Mouse (Mus musculus) midbrain, embryonic 14.5 days (tissue): Measurements from ENCODE around the gene Lsamp. TPM values are rescaled to one million over a fixed set of nuclear protein-coding genes. Genes with fewer than 3 reads are reported as not detected.

Experiments used
- ATAC-seq: fragments of 200-750 bp; cut with Nextera tagmentation; 2 replicates; pipeline ENCODE4 v1.8.0; 2017; ENCODE audit warnings: moderate number of reproducible peaks, moderate library complexity; ENCODE audit not compliant: low FRiP score, low TSS enrichment
- DNase-seq: peaks from one replicate; pipeline ENCODE4 v3.0.0-alpha.2; 2015
- H3K27ac ChIP-seq: fragments of 300-500 bp; sonication (generic); replicated peaks from 2 replicates; pipeline ENCODE4 v1.5.1; 2014; ENCODE audit warnings: mild to moderate bottlenecking, low read depth, low read length, moderate library complexity
- H3K27me3 ChIP-seq: fragments of 300-500 bp; sonication (generic); 2 replicates; pipeline ENCODE4 v1.6.1; 2014; ENCODE audit warnings: low read length, control low read depth, mixed read lengths; ENCODE audit not compliant: control insufficient read depth, insufficient read depth
- H3K36me3 ChIP-seq: fragments of 300-500 bp; sonication (generic); 2 replicates; pipeline ENCODE4 v1.6.1; 2014; ENCODE audit warnings: low read length, control low read depth; ENCODE audit not compliant: control insufficient read depth, insufficient read depth
- H3K4me1 ChIP-seq: fragments of 300-500 bp; sonication (generic); 2 replicates; pipeline ENCODE4 v1.6.1; 2014; ENCODE audit warnings: mild to moderate bottlenecking, antibody characterized with exemption, low read length, control low read depth; ENCODE audit not compliant: control insufficient read depth, insufficient read depth
- H3K4me2 ChIP-seq: fragments of 300-500 bp; sonication (generic); 2 replicates; pipeline ENCODE4 v1.6.1; 2014; ENCODE audit warnings: mild to moderate bottlenecking, low read length, moderate library complexity
- H3K4me3 ChIP-seq: fragments of 300-500 bp; sonication (generic); replicated peaks from 2 replicates; pipeline ENCODE4 v1.5.1; 2014; ENCODE audit warnings: low read depth, low read length
- H3K9ac ChIP-seq: fragments of 300-500 bp; sonication (generic); replicated peaks from 2 replicates; pipeline ENCODE4 v1.6.1; 2014; ENCODE audit warnings: mild to moderate bottlenecking, low read length, moderate library complexity
- H3K9me3 ChIP-seq: fragments of 300-500 bp; sonication (generic); 2 replicates; pipeline ENCODE4 v1.6.1; 2016; ENCODE audit warnings: low read length, control low read depth, mixed read lengths; ENCODE audit not compliant: control insufficient read depth
- WGBS: fragments of 180-500 bp; shearing (Covaris S2); extraction: QIAGEN DNeasy Blood & Tissue Kit; methylation state at CpG from one replicate; pipeline ENCODE4 v1.1.7; 2014; 5-methylcytosine and 5-hydroxymethylcytosine counted together
- polyA plus RNA-seq: library from polyadenylated mRNA; unstranded; fragments of >200 nt; fragmentation: Nextera tagmentation; extraction: Ambion mirVana; gene quantifications from 2 replicates; pipeline ENCODE4 v1.2.1, GENCODE M21; 2014

Lsamp gene
- polyA plus RNA-seq, 1 experiment from 2014 or later, result 79.5 TPM

DNA sequence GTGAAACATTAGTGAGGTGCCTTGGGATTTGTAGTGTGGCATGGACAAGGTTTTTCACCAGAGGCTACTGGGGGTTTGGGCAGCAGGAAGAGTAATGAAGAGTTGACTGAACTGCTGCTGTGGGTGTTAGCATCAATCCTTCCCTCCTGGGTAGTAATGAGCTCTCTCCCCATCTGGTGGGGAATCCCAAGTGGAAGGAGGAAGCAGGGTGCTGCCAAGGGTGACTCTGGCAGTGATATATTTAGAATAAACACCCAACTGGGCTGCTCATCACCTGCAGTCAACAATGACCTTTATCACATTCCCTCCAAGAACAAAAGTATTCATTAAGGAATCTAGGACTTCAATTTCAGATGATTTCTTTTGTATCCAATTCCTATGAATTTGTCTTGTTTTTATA, 2064.0 kb downstream of the Lsamp start:
- Histone ChIP-seq H3K4me3 (no peak overlapping the region), H3K4me2 (no peak overlapping the region), H3K4me1 (0 out of 2 replicates have a peak, but pooled peaks cover 3% of the 10 kb centered on the region), H3K27ac (no peak overlapping the region), H3K27me3 (no peaks in the 10 kb centered on the region), H3K9me3 (no peaks in the 10 kb centered on the region), H3K9ac (no peak overlapping the region), H3K36me3 (no peaks in the 10 kb centered on the region)
- ATAC-seq (no peak), DNase-seq (no peak)

DNA sequence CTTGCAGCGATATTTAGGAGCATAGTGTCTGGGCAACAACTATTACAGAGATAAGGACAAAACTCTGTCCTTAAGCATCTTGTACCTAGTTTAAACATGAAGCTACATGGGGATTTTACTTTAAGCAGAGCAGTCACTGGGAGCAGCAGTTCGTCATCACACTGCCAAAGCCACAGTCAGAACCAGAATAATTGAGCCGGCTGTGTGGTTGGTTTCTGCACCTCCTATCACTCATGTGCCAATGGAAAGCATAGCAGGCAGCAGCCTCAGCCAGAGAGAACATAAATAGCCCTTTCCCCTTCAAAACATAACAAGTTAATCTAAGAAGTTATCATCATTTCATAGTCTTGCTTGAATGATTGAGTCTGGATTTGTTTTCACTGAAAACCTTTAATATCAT, 2075.8 kb downstream of the Lsamp start:
- no peaks in the 10 kb centered on the region for H3K9me3 ChIP-seq
- no peak overlapping the region for H3K4me3 ChIP-seq
- no peaks in the 10 kb centered on the region for H3K27me3 ChIP-seq
- no peak overlapping the region for H3K9ac ChIP-seq
- no peaks in the 10 kb centered on the region for H3K4me1 ChIP-seq
- H3K27ac ChIP-seq, result no peak overlapping the region
- H3K36me3 ChIP-seq, result no peaks in the 10 kb centered on the region
- no peak for ATAC-seq
- DNase-seq, result no peak
- WGBS, result 77% methylated on average over 3 of the region's 3 CpGs
- H3K4me2 ChIP-seq, result no peak overlapping the region

DNA sequence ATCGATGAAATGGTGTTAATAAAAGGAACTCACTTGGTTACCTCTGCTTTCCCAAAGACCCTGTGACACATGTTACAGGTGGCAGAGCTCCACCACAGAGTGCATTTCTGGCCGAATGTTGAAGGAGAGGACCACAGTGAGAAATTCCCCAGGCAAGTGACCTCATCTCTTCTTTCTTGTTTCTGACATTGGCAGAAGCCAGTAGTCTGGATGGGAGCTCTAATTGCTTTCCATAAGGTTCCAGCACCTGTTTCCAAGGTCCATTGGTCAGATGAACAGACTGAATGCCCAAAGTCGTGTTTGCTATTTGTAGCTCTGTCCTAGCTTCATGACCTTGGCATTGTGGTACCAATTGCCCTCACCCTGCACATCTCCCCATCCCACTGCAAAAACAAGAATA, 2090.2 kb downstream of the Lsamp start:
- Histone ChIP-seq H3K36me3 (no peaks in the 10 kb centered on the region), H3K4me2 (no peak overlapping the region), H3K4me3 (no peak overlapping the region), H3K27ac (no peak overlapping the region), H3K4me1 (no peaks in the 10 kb centered on the region), H3K27me3 (no peaks in the 10 kb centered on the region), H3K9ac (no peak overlapping the region), H3K9me3 (no peaks in the 10 kb centered on the region)
- DNase-seq (no peak), ATAC-seq (no peak)
- WGBS, result 90% methylated on average over 3 of the region's 3 CpGs

DNA sequence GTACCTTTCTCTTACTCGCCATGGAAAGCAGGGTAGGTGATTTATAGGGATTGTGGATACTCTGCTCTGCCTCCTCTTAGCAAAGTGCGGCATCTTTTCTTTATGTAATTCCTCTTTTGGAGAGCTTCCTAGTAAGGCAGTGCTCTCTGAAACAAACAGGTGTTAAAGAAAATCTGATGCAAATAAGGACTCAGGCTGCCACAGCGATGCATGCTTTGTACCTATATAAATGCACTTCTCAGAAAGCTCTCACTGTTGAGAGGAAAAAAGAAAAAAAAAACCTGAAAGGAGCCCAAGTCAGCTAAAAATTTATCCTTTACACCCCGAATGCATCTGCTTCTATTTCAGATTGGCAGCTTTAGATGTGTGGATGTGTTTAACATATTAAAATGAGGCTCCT, 2095.4 kb downstream of the Lsamp start:
- Histone ChIP-seq H3K27me3 (no peaks in the 10 kb centered on the region), H3K9ac (no peak overlapping the region), H3K4me1 (no peaks in the 10 kb centered on the region), H3K36me3 (no peaks in the 10 kb centered on the region), H3K4me3 (no peak overlapping the region), H3K4me2 (no peak overlapping the region), H3K27ac (no peak overlapping the region), H3K9me3 (no peaks in the 10 kb centered on the region)
- DNase-seq (no peak), ATAC-seq (no peak)
- WGBS, result 81% methylated on average over 4 of the region's 4 CpGs

DNA sequence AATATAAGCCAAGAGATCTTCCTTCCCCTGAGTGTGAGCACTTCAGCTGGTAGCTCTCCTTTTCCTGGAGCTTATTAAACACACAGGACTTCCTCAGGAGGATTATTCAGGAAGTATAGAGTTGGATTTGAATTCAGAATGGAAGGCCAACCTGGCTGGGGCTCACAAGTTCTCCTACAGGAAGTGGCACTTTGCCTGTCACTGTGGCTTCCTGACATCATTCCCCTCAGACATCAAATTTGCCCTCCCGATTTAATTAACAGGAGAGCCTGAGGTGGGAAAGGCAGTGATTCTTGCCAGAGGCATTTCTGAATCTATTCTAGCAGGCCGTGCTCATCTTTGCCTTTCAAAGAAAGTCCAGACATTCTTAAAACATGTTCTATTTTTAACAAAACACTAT, 2097.4 kb downstream of the Lsamp start:
- Histone ChIP-seq H3K36me3 (no peaks in the 10 kb centered on the region), H3K4me3 (no peak overlapping the region), H3K27me3 (no peaks in the 10 kb centered on the region), H3K27ac (no peak overlapping the region), H3K9me3 (no peaks in the 10 kb centered on the region), H3K4me1 (no peaks in the 10 kb centered on the region), H3K4me2 (no peak overlapping the region), H3K9ac (no peak overlapping the region)
- 65% methylated on average over 2 of the region's 2 CpGs for WGBS
- ATAC-seq (no peak), DNase-seq (no peak)

DNA sequence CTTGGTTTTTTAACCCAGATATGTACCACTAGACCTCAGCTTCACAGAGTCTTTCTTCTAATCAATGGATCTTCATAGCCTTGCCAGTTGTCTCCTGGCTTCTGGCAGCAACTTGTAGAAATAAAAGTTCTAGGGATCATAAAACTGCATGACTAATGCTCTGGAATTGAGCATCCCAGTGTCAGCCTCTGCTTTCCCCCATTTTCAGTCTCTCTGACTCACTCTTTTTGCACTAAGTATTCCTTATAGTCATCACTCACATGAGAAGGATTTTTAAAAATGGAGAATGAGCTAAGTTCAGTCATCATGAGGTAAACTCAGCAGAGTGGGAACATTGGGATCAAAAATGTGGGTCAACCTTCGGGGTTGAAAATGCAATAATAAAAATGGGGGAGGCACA, 2113.3 kb downstream of the Lsamp start:
- no peak for DNase-seq
- H3K9me3 ChIP-seq, result no peaks in the 10 kb centered on the region
- H3K27me3 ChIP-seq, result no peaks in the 10 kb centered on the region
- WGBS, result 89% methylated on average over 1 of the region's 1 CpGs
- ATAC-seq, result no peak
- H3K4me1 ChIP-seq, result no peaks in the 10 kb centered on the region
- H3K36me3 ChIP-seq, result no peaks in the 10 kb centered on the region
- H3K9ac ChIP-seq, result no peak overlapping the region
- no peak overlapping the region for H3K4me3 ChIP-seq
- H3K4me2 ChIP-seq, result no peak overlapping the region
- H3K27ac ChIP-seq, result no peak overlapping the region

DNA sequence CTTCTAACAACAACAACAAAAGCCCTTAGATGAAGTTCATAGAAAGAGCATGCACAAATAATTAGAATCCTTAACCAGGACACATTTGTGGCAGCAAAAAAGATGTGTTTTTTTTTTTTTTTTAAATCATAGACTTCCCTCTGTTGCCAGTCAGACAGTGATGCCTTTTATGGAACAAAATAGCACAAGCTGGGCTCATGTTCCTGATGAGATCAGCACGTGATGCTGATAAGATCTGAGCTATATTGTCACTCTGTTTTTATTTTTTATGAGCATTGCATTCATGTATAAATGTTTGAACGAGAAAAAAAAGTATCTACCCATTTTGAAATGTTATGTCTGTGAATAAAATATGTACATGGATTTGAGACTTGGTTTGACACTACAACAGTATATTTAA, 2118.0 kb downstream of the Lsamp start:
- H3K9me3 ChIP-seq, result no peaks in the 10 kb centered on the region
- H3K4me3 ChIP-seq, result no peak overlapping the region
- 65% methylated on average over 2 of the region's 2 CpGs for WGBS
- DNase-seq, result no peak
- H3K27ac ChIP-seq, result no peak overlapping the region
- H3K9ac ChIP-seq, result no peak overlapping the region
- no peak overlapping the region for H3K4me2 ChIP-seq
- no peak for ATAC-seq
- H3K4me1 ChIP-seq, result no peaks in the 10 kb centered on the region
- H3K36me3 ChIP-seq, result no peaks in the 10 kb centered on the region
- H3K27me3 ChIP-seq, result no peaks in the 10 kb centered on the region

DNA sequence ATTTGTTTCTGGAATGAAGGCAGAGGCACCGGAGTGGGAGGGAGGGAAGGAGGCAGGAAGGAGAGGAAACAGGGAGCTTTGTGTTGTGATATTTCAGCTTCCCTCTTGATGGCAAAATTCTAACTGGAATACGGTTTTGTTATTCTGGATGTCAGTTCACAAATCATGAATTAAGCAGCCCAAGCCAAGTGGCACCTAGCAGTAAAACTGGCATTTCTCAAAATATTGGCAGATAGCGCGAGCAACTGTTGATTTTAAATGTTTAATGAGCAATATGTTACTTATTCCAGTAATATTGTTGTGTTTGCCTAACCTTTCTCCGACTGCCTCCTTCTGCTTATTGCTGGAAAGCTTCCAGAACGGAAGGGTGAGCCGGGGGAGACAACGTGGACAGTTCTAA, 2118.5 kb downstream of the Lsamp start:
- no peaks in the 10 kb centered on the region for H3K27me3 ChIP-seq
- H3K36me3 ChIP-seq, result no peaks in the 10 kb centered on the region
- no peaks in the 10 kb centered on the region for H3K9me3 ChIP-seq
- no peak for DNase-seq
- 82% methylated on average over 8 of the region's 8 CpGs for WGBS
- no peak overlapping the region for H3K27ac ChIP-seq
- H3K4me2 ChIP-seq, result no peak overlapping the region
- no peak for ATAC-seq
- no peak overlapping the region for H3K4me3 ChIP-seq
- H3K4me1 ChIP-seq, result no peaks in the 10 kb centered on the region
- H3K9ac ChIP-seq, result no peak overlapping the region

DNA sequence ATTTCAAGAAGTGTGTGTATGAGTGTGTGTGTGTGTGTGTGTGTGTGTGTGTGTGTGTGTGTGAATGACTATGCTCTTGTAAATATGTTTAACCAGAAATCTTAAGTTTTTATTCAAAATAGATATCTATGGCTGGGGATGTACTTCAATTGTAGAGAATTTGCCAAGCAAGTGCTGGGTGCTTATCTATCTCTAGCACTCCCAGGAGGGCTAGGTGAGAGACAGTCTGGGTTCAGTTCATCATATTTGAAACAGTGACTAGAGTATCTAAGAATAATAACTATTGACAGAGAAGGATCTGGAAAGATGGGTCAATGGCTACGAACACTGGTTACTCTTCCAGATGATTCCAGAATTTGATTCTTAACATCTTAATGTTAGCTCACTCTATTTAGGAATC, 2128.1 kb downstream of the Lsamp start:
- Histone ChIP-seq H3K4me3 (no peak overlapping the region), H3K4me1 (no peaks in the 10 kb centered on the region), H3K36me3 (no peaks in the 10 kb centered on the region), H3K27me3 (no peaks in the 10 kb centered on the region), H3K27ac (no peak overlapping the region), H3K9ac (no peak overlapping the region), H3K9me3 (no peaks in the 10 kb centered on the region), H3K4me2 (no peak overlapping the region)
- no peak for DNase-seq
- 100% methylated on average over 1 of the region's 1 CpGs for WGBS
- no peak for ATAC-seq
